Comparison of ENCODE assay signal across 8 mouse cellular contexts in genomic region chr1:72582947-72583731, GRCm38 (mm10). TPM values are rescaled to one million over a fixed set of nuclear protein-coding genes. Genes with fewer than 3 reads are reported as not detected.
DNase-seq lines count a peak whose midpoint lies in the region; ATAC-seq lines count a peak whose summit lies in the region.

Smarcal1 (plus strand) TSS chr1:72583251.

- H3K9me3 ChIP-seq in hindbrain, embryonic 12.5 days (replicated peaks): no peaks in the 10 kb centered on the region

- DNase-seq in NIH3T3 (ENCODE audit: low read depth): peak; percentile 97
- peak; percentile 94 to 96 for DNase-seq in cerebellum, postnatal 10 days
- DNase-seq in frontal cortex, postnatal 10 days (ENCODE audit: low spot score in 2 of 2): peak; percentile 94 to 95
- DNase-seq in layer of hippocampus, postnatal 14 days (ENCODE audit: low spot score in 2 of 2): peak; percentile 96 to 99
- DNase-seq in lung, postnatal 14 days: peak; percentile 91
- peak; percentile 95 for DNase-seq in retina, adult 2 months (ENCODE audit: low read depth, low spot score)
- DNase-seq in thymus, postnatal 36 days: peak; percentile 89 to 92

- H3K27ac ChIP-seq in hindbrain, embryonic 12.5 days: peak within 1 kb of the TSS; percentile 89

- H3K27me3 ChIP-seq in hindbrain, embryonic 12.5 days: no peaks in the 10 kb centered on the region

- peak within 1 kb of the TSS; percentile 69 for H3K4me3 ChIP-seq in hindbrain, embryonic 12.5 days

- ATAC-seq in hindbrain, embryonic 12.5 days (ENCODE audit: low FRiP score): peak; percentile 99

- peaks cover 23% of the 10 kb centered on the region for H3K4me1 ChIP-seq in hindbrain, embryonic 12.5 days

- peaks cover 27% of the 10 kb centered on the region for H3K36me3 ChIP-seq in hindbrain, embryonic 12.5 days

- peak within 1 kb of the TSS; percentile 67 for H3K4me2 ChIP-seq in hindbrain, embryonic 12.5 days (replicated peaks)

- H3K9ac ChIP-seq in hindbrain, embryonic 12.5 days: peak within 1 kb of the TSS; percentile 68

- under 1% methylated on average over 25 of the region's 25 CpGs for WGBS in hindbrain, embryonic 12.5 days

RNA-seq across cellular contexts. Expression of gene Smarcal1, which starts in this region (rescaled TPM):
- polyA plus RNA-seq in hindbrain, embryonic 12.5 days (2016; fragmentation: Nextera tagmentation; extraction: Ambion mirVana): 31.2 and 34.5 TPM in 2 replicates
- total RNA-seq in layer of hippocampus, postnatal 14 days (2021): 10 to 100 TPM; 47.4 to 50.8 TPM

Comparison
In these comparisons a context has a peak if more than half of its experiments do, and no peak if none do; other contexts are left out.
1. Peak in every context shown above with its lines: DNase-seq, ATAC-seq, H3K4me3 ChIP-seq and H3K27ac ChIP-seq.